Mouse (Mus musculus): ENCODE results near the gene Pik3ca. TPM values are rescaled to one million over a fixed set of nuclear protein-coding genes. Genes with fewer than 3 reads are reported as not detected.

Gene Pik3ca
- polyA plus RNA-seq, 1 experiment from 2014 or later: 10.5 TPM

DNA sequence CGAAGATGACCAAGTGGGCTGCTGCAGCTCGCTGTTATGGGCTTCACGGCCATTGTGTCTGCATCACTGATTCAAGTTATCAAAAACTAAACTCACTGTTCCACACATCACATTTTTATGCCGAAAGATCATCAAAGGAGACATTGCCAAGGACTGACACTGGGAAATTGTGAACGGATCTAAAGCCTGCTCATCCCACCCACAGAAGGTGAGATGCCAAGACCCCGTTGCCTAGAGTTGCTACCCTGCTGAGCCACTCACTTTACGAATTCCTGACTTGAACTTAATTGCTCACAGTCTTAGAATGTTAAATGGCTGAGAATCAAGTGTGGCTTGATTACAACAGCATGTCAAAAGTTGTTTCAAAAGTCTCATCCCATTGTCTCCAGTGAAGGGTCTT is 73.0 kb downstream of the Pik3ca start:
- H3K4me2 ChIP-seq (replicated peaks; ENCODE audit: low read depth, low read length): no peak overlapping the region
- no peaks in the 10 kb centered on the region for H3K9me3 ChIP-seq (ENCODE audit: low read length)
- peak overlapping the region; percentile 75; the same call in 1 of the 2 replicates for H3K27ac ChIP-seq (ENCODE audit: low read length)
- 66% methylated on average over 7 of the region's 7 CpGs for WGBS
- no peak overlapping the region for H3K9ac ChIP-seq (replicated peaks; ENCODE audit: low read length)
- peaks cover 3% of the 10 kb centered on the region; the same call in 1 of the 2 replicates for H3K36me3 ChIP-seq (ENCODE audit: insufficient read depth, low read length)
- no peak overlapping the region for H3K4me3 ChIP-seq (ENCODE audit: low read length)
- ATAC-seq (ENCODE audit: low FRiP score, low TSS enrichment): no peak
- H3K4me1 ChIP-seq (ENCODE audit: insufficient read depth, low read length): peaks cover 30% of the 10 kb centered on the region
- H3K27me3 ChIP-seq (ENCODE audit: insufficient read depth, low read length): no peaks in the 10 kb centered on the region

DNA sequence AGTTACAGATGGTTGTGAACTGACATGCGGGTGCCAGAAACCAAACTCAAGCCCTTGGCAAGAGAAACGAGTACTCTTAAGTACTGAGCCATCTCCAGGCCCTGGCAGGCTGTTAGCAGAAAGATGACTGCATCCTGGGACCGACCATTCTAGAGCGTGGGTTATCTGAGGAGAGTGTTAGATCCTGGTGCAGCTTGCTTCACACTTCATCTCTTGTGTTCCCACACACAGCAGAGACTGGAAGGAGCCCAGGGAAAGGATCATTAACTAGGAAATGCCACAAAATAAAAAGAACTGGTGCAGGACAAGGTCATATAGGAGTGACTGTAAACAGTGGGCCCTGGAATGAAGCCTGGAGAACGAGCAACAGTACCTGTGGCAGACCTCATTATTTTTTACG is 73.6 kb downstream of the Pik3ca start:
- ATAC-seq (ENCODE audit: low FRiP score, low TSS enrichment): peak; percentile 74
- Histone ChIP-seq H3K4me2 (replicated peaks; ENCODE audit: low read depth, low read length) (no peak overlapping the region), H3K27me3 (ENCODE audit: insufficient read depth, low read length) (no peaks in the 10 kb centered on the region), H3K27ac (ENCODE audit: low read length) (peak overlapping the region; percentile 75; the same call in 1 of the 2 replicates), H3K4me1 (ENCODE audit: insufficient read depth, low read length) (peaks cover 30% of the 10 kb centered on the region), H3K4me3 (ENCODE audit: low read length) (no peak overlapping the region), H3K9me3 (ENCODE audit: low read length) (no peaks in the 10 kb centered on the region), H3K36me3 (ENCODE audit: insufficient read depth, low read length) (peaks cover 3% of the 10 kb centered on the region; the same call in 1 of the 2 replicates), H3K9ac (replicated peaks; ENCODE audit: low read length) (no peak overlapping the region)
- WGBS: 30% methylated on average over 6 of the region's 6 CpGs

DNA sequence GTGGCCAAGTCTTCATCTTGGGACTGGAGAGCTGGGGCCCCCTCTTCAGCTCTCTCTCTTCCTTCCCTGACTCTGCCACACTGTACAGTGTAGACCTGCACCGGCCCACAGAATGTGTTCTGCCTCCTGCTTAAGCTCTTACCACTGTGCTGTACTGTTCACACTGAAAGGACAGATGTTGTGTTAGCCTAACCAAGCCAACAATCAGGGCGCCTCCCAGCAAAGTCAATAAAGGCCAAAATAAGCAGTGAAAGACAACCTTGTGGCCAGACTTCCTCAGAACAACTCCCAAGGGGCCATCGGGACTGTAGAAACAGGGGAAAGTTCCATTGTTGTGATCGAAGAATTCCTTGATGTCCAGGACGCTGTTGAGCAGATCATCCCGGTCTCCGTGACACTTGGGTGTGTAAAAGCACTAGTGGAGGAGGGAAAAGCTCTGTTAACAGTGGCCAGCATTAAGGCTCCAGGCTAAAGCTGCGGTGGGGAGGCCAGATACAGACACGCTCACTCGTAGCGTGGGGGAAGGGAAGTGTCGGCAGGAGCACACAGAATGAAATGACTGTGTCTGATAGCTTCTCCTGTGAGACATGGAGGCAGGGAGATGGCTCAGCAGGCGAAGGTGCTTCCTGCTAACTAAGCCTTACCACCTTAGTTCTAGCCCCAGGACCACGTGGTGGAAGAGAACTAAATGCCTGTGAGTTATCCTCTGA is 74.9 kb downstream of the Pik3ca start:
- Histone ChIP-seq H3K27ac (ENCODE audit: low read length) (peak overlapping the region; percentile 75; the same call in 1 of the 2 replicates), H3K4me3 (ENCODE audit: low read length) (no peak overlapping the region), H3K9ac (replicated peaks; ENCODE audit: low read length) (no peak overlapping the region), H3K4me1 (ENCODE audit: insufficient read depth, low read length) (peaks cover 30% of the 10 kb centered on the region), H3K9me3 (ENCODE audit: low read length) (no peaks in the 10 kb centered on the region), H3K4me2 (replicated peaks; ENCODE audit: low read depth, low read length) (peak overlapping the region; percentile 36), H3K27me3 (ENCODE audit: insufficient read depth, low read length) (no peaks in the 10 kb centered on the region), H3K36me3 (ENCODE audit: insufficient read depth, low read length) (no peaks in the 10 kb centered on the region)
- WGBS: 42% methylated on average over 14 of the region's 14 CpGs
- 0 out of 2 replicates have a peak, but pooled peaks have one; percentile 47 for ATAC-seq (ENCODE audit: low FRiP score, low TSS enrichment)

DNA sequence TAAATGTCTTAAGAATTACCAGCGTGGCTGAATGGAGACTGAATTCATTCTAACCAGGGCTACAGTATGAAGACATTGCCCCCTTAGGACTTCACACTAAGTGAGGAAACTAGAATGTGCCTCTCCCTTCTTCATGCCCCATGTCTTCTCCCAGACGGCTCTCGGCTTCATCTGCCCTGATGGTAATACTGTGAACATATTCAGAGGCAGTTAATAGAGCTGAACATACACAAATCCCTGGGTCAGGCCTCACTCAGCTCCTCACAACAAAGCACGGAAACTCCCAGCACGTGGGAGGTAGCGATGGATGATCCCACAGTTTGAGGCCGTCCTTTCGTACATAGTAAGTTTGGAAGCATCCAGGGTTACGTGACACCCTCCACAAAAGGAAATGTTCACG is 75.7 kb downstream of the Pik3ca start:
- ATAC-seq (ENCODE audit: low FRiP score, low TSS enrichment): peak; percentile 44; the same call in 1 of the 2 replicates
- H3K27ac ChIP-seq (ENCODE audit: low read length): no peak overlapping the region
- H3K4me1 ChIP-seq (ENCODE audit: insufficient read depth, low read length): peaks cover 30% of the 10 kb centered on the region
- H3K9ac ChIP-seq (replicated peaks; ENCODE audit: low read length): no peak overlapping the region
- no peaks in the 10 kb centered on the region for H3K36me3 ChIP-seq (ENCODE audit: insufficient read depth, low read length)
- H3K4me3 ChIP-seq (ENCODE audit: low read length): no peak overlapping the region
- 31% methylated on average over 10 of the region's 10 CpGs for WGBS
- H3K27me3 ChIP-seq (ENCODE audit: insufficient read depth, low read length): no peaks in the 10 kb centered on the region
- H3K4me2 ChIP-seq (replicated peaks; ENCODE audit: low read depth, low read length): no peak overlapping the region
- no peaks in the 10 kb centered on the region for H3K9me3 ChIP-seq (ENCODE audit: low read length)

DNA sequence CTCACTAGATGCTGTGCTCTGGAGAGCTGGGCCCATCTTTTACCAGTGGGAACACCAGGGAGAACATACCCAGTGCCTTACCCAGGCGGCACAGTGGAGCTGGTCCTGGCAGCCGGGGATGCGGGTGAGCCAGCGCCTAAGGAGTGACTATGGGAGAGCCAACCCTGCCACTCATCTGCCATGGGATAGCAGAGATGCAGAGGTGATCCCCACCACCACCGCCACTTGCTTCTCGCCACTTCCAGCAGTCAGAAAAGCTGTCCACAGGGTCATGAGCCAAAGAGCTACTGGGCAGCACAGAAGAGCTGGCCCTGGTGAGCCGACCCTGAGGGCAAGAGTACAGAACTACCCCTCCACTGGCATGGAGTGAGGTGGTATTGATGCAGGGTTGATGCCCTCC is 82.5 kb downstream of the Pik3ca start:
- 94% methylated on average over 7 of the region's 7 CpGs for WGBS
- H3K9me3 ChIP-seq (ENCODE audit: low read length): no peaks in the 10 kb centered on the region

DNA sequence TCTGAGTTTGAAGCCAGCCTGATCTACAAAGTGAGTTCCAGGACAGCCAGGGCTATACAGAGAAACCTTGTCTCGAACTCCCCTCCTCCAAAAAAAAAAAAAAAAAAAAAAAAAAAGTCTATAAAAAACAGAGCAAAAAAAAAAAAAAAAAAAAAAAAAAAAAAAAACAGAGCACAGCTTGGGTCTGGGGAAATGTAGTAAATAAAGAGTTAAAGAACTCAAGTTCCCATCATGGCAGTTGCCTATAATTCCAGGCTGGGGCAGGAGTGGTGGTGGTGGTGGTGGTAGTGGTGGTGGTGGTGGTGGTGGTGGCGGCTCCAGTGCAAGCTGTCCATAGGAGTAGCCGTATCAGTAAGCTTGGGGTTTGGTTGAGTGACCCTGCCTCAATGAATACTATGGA is 85.6 kb downstream of the Pik3ca start:
- WGBS: 93% methylated on average over 3 of the region's 3 CpGs
- ATAC-seq (ENCODE audit: low FRiP score, low TSS enrichment): no peak
- Histone ChIP-seq H3K9me3 (ENCODE audit: low read length) (no peaks in the 10 kb centered on the region), H3K27ac (ENCODE audit: low read length) (no peak overlapping the region), H3K4me2 (replicated peaks; ENCODE audit: low read depth, low read length) (no peak overlapping the region), H3K27me3 (ENCODE audit: insufficient read depth, low read length) (no peaks in the 10 kb centered on the region), H3K36me3 (ENCODE audit: insufficient read depth, low read length) (no peaks in the 10 kb centered on the region), H3K4me1 (ENCODE audit: insufficient read depth, low read length) (no peaks in the 10 kb centered on the region), H3K4me3 (ENCODE audit: low read length) (no peak overlapping the region), H3K9ac (replicated peaks; ENCODE audit: low read length) (no peak overlapping the region)

More for the DNA sequence above, 82.5 kb downstream of the Pik3ca start:
- Histone ChIP-seq H3K27me3 (ENCODE audit: insufficient read depth, low read length) (no peaks in the 10 kb centered on the region), H3K4me3 (ENCODE audit: low read length) (no peak overlapping the region), H3K9ac (replicated peaks; ENCODE audit: low read length) (no peak overlapping the region), H3K4me1 (ENCODE audit: insufficient read depth, low read length) (no peaks in the 10 kb centered on the region), H3K27ac (ENCODE audit: low read length) (no peak overlapping the region), H3K36me3 (ENCODE audit: insufficient read depth, low read length) (no peaks in the 10 kb centered on the region), H3K4me2 (replicated peaks; ENCODE audit: low read depth, low read length) (no peak overlapping the region)
- ATAC-seq (ENCODE audit: low FRiP score, low TSS enrichment): no peak

DNA sequence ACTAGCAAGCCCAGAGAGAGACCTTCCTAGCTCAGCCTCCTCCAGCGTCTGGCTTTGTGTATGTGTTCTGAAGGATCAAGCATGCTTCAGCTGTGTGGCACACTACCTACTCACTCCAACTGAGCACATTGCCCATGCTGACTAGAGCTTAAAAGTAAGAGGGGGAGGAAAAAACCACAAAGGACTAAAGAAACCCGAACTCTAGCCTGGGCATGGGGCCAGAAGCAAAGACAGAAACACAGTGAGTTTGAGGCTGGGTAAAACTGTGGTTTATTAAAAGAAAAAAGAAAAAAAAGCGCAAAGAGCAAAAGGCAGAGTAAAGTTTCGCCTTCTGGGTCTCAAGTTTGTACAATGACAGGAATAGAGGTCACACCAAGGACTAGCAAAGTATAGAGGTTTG is 89.1 kb downstream of the Pik3ca start:
- ATAC-seq (ENCODE audit: low FRiP score, low TSS enrichment): no peak
- no peaks in the 10 kb centered on the region for H3K36me3 ChIP-seq (ENCODE audit: insufficient read depth, low read length)
- 80% methylated on average over 4 of the region's 4 CpGs for WGBS

DNA sequence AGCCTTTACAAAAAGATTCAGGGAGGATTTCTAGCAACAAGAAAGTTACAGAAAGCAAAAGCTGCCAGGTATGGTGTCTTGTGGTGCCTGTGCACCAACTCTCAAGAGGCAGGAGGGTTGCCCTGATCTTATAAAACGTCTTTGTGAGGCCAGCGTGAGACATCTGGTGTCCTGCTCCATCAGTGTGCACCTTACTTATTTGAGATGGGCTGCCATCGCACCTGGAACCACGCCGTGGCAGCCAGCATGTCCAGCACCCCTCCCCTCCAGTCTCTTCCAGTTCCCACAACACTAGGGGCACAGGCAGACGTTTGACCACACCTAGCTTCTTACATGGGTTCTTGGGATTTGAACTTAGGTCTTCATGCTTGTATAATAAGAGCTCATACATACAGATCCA is 90.7 kb downstream of the Pik3ca start:
- Histone ChIP-seq H3K36me3 (ENCODE audit: insufficient read depth, low read length) (no peaks in the 10 kb centered on the region), H3K4me1 (ENCODE audit: insufficient read depth, low read length) (no peaks in the 10 kb centered on the region), H3K4me2 (replicated peaks; ENCODE audit: low read depth, low read length) (no peak overlapping the region), H3K4me3 (ENCODE audit: low read length) (no peak overlapping the region), H3K27ac (ENCODE audit: low read length) (no peak overlapping the region), H3K9ac (replicated peaks; ENCODE audit: low read length) (no peak overlapping the region), H3K9me3 (ENCODE audit: low read length) (no peaks in the 10 kb centered on the region), H3K27me3 (ENCODE audit: insufficient read depth, low read length) (no peaks in the 10 kb centered on the region)
- ATAC-seq (ENCODE audit: low FRiP score, low TSS enrichment): no peak
- WGBS: 81% methylated on average over 6 of the region's 6 CpGs

More for the DNA sequence above, 89.1 kb downstream of the Pik3ca start:
- Histone ChIP-seq H3K27ac (ENCODE audit: low read length) (no peak overlapping the region), H3K9me3 (ENCODE audit: low read length) (no peaks in the 10 kb centered on the region), H3K9ac (replicated peaks; ENCODE audit: low read length) (no peak overlapping the region), H3K4me2 (replicated peaks; ENCODE audit: low read depth, low read length) (no peak overlapping the region), H3K27me3 (ENCODE audit: insufficient read depth, low read length) (no peaks in the 10 kb centered on the region), H3K4me1 (ENCODE audit: insufficient read depth, low read length) (no peaks in the 10 kb centered on the region), H3K4me3 (ENCODE audit: low read length) (no peak overlapping the region)

DNA sequence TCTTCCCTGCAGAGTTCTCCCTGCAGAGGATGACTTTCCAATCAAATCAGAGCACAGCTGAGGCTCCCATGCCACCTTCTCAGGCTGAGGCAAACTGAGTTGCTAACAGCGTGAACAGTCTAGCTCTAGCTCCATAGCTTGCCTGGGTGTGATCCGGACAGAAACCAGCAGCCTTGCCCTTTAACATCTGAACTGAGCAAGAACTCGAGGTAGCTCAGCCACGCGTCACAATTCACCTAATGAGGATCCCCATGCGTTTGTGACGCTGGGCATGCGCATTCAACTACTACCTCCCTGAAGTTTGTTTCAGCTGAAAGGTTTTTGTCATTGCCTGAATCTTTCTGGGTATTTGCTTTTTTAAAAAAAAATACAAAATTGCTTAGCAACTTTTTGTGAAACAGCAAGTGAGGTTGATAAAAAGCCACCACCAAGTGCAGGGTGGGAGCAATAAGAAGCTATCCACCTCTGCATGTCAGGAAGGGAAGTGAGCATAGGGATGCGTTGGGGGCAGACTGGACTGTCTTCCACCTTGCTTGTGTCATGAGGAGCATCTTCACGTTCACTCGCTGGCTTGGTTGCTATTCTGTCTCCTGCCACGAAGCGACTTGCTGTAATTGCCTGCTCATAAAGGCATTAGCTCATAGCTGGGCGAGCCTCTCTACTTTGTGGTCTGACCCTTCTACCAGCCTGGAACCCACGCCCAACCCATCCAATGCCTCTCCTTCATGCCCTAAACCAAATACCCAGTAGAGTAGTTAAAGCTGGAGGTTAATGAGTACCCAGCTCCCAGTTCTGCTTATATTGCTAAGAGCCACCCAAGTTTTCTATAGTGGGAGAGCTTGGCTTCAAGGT is 92.8 kb downstream of the Pik3ca start:
- no peak overlapping the region for H3K4me3 ChIP-seq (ENCODE audit: low read length)
- H3K4me1 ChIP-seq (ENCODE audit: insufficient read depth, low read length): no peaks in the 10 kb centered on the region
- no peaks in the 10 kb centered on the region for H3K9me3 ChIP-seq (ENCODE audit: low read length)
- 0 out of 2 replicates have a peak, but pooled peaks have one; percentile 51 for ATAC-seq (ENCODE audit: low FRiP score, low TSS enrichment)
- no peak overlapping the region for H3K9ac ChIP-seq (replicated peaks; ENCODE audit: low read length)
- H3K27ac ChIP-seq (ENCODE audit: low read length): no peak overlapping the region
- no peak overlapping the region for H3K4me2 ChIP-seq (replicated peaks; ENCODE audit: low read depth, low read length)
- no peaks in the 10 kb centered on the region for H3K27me3 ChIP-seq (ENCODE audit: insufficient read depth, low read length)
- no peaks in the 10 kb centered on the region for H3K36me3 ChIP-seq (ENCODE audit: insufficient read depth, low read length)
- WGBS: 59% methylated on average over 15 of the region's 15 CpGs

DNA sequence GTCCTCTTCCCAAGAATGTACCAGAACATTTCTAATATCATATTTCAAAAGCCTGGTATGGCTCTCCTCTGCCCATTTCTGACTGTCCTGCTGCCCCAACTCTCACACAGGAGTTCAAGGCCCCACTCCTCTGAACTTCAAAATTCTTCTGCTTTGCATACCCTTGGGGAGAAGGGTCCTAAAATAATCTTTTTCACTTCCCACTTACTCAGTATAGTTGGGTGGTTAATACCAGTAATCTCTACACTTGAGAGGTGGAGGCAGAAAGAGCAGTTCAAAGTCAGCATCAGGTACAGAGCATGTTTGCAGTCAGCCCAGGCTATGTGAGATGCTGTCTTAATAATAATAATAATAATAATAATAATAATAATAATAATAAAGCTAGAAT is 93.5 kb downstream of the Pik3ca start:
- no peaks in the 10 kb centered on the region for H3K27me3 ChIP-seq (ENCODE audit: insufficient read depth, low read length)

More for the DNA sequence above, 93.5 kb downstream of the Pik3ca start:
- ATAC-seq (ENCODE audit: low FRiP score, low TSS enrichment): no peak
- Histone ChIP-seq H3K9me3 (ENCODE audit: low read length) (no peaks in the 10 kb centered on the region), H3K4me1 (ENCODE audit: insufficient read depth, low read length) (no peaks in the 10 kb centered on the region), H3K4me3 (ENCODE audit: low read length) (no peak overlapping the region), H3K27ac (ENCODE audit: low read length) (no peak overlapping the region), H3K36me3 (ENCODE audit: insufficient read depth, low read length) (no peaks in the 10 kb centered on the region), H3K4me2 (replicated peaks; ENCODE audit: low read depth, low read length) (no peak overlapping the region), H3K9ac (replicated peaks; ENCODE audit: low read length) (no peak overlapping the region)

All from kidney, embryonic 16.5 days (tissue).